Mouse (Mus musculus) forebrain, embryonic 13.5 days (tissue): Measurements from ENCODE around the gene Mrpl55. TPM values are rescaled to one million over a fixed set of nuclear protein-coding genes. Genes with fewer than 3 reads are reported as not detected.
"Not testable (repeated sequence)": the region's sequence is repeated elsewhere in the genome, so short reads cannot be mapped to it uniquely, and the experiment has no call there.

Source experiments
- ATAC-seq: fragments of 200-750 bp; cut with Nextera tagmentation; 2 replicates; pipeline ENCODE4 v1.8.0; 2017
- H3K27ac ChIP-seq: fragments of 300-500 bp; sonication (generic); 2 replicates; pipeline ENCODE4 v1.5.1; 2015; ENCODE audit warnings: inconsistent platforms, mild to moderate bottlenecking, moderate library complexity
- H3K27me3 ChIP-seq: fragments of 300-500 bp; sonication (generic); 2 replicates; pipeline ENCODE4 v1.6.1; 2015; ENCODE audit warnings: mild to moderate bottlenecking, inconsistent platforms
- H3K36me3 ChIP-seq: fragments of 300-500 bp; sonication (generic); 2 replicates; pipeline ENCODE4 v1.6.1; 2015; ENCODE audit warnings: mild to moderate bottlenecking, inconsistent platforms; ENCODE audit not compliant: poor library complexity, severe bottlenecking
- H3K4me1 ChIP-seq: fragments of 300-500 bp; sonication (generic); 2 replicates; pipeline ENCODE4 v1.6.1; 2015; ENCODE audit warnings: inconsistent platforms
- H3K4me2 ChIP-seq: fragments of 300-500 bp; sonication (generic); 2 replicates; pipeline ENCODE4 v1.6.1; 2015; ENCODE audit warnings: inconsistent platforms, mild to moderate bottlenecking, moderate library complexity
- H3K4me3 ChIP-seq: fragments of 300-500 bp; sonication (generic); 2 replicates; pipeline ENCODE4 v1.5.1; 2015; ENCODE audit warnings: mild to moderate bottlenecking, inconsistent platforms
- H3K9ac ChIP-seq: fragments of 300-500 bp; sonication (generic); 2 replicates; pipeline ENCODE4 v1.6.1; 2015; ENCODE audit warnings: mild to moderate bottlenecking, inconsistent platforms
- H3K9me3 ChIP-seq: fragments of 300-500 bp; sonication (generic); replicated peaks from 2 replicates; pipeline ENCODE4 v1.6.1; 2016; ENCODE audit warnings: inconsistent platforms
- WGBS: fragments of 180-500 bp; shearing (Covaris S2); methylation state at CpG from one replicate; pipeline ENCODE4 v1.1.7; 2015; 5-methylcytosine and 5-hydroxymethylcytosine counted together
- polyA plus RNA-seq: library from polyadenylated mRNA; unstranded; fragments of >200 nt; fragmentation: Nextera tagmentation; extraction: Ambion mirVana; gene quantifications from 2 replicates; pipeline ENCODE4 v1.2.1, GENCODE M21; 2015

The Mrpl55 gene
- polyA plus RNA-seq, 1 experiment from 2014 or later = 103 TPM

DNA sequence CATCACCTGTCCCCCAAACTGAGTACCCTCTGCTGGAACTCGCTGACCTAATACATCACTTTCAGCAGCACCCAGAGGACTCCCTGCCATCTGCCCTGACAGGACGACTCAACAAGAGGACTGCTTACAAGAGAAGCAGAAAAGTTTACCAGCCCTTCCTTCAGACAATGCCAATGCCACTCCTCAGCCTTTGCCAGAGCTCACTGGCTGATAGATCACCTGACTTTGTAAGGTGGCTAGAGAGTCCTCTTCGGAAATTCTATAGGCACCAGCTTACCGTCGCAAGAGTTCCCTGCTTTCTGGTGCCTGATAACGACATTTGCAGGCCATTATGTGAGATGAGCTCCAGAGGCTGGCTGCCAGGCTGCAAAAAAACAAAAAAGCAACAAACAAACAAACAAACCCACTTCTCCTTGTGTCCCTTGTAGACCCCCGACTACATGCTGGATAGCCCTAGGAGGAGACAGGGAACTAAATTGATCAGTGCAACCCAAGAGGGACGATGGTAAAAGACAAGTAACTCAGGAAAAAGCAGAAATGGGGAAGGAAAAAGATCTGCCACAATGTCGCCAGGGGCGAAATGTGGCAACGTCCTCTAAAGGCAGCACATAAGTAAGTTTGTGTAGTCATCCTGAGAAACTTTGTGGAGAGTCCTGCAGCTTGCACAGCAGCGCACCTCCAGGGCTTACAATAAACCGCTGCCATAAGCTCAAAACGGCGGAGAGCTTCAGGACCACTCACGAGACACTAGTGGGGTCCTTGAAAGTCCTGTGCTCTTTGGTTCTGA is 877 bp upstream of the Mrpl55 start:
- WGBS = 38% methylated on average over 16 of the region's 16 CpGs

DNA sequence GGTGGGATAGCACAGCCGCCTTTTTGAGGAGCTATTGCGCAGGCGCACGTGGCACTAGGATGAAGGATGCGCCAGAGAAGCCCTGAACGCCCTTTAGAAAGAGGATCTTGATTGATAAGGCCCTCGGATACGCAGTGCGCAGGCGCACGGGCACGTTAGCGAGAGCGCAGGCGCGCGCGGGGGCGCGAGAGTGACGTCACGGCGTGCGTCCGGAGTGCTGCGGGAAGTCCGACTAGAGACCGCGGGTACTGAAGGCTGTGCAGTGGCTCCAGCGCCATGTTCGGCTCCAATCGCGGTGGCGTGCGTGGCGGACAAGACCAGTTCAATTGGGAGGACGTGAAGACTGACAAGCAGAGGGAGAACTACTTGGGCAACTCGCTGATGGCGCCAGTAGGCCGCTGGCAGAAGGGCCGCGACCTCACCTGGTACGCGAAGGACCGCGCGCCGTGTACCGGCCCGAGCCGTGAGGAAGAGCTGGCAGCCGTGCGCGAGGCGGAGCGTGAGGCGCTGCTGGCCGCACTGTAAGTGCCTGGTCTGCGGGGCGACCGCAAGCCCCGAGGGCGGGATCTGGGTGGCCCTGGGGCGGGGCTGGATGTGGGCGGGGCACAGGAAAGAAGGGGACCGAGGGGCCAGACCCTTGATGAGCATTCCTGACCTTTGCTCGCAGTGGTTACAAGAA is 6.0 kb downstream of the Mrpl55 start, which contains the start of gene 2310033P09Rik:
Gene 2310033P09Rik (plus strand): TSS at position 169 of the 679 bp plus-strand sequence.
- peak within 1 kb of the TSS; percentile 86 for H3K27ac ChIP-seq
- H3K36me3 ChIP-seq = peaks cover 65% of the 10 kb centered on the region
- no peaks in the 10 kb centered on the region for H3K27me3 ChIP-seq
- H3K4me3 ChIP-seq = peak within 1 kb of the TSS; percentile 60
- peaks cover 23% of the 10 kb centered on the region for H3K4me1 ChIP-seq
- H3K9me3 ChIP-seq = no peaks in the 10 kb centered on the region
- ATAC-seq = peak; percentile 89
- under 1% methylated on average over 66 of the region's 67 CpGs for WGBS
- H3K9ac ChIP-seq = peak within 1 kb of the TSS; percentile 89
- peak within 1 kb of the TSS; percentile 82 for H3K4me2 ChIP-seq

More for the DNA sequence above, 877 bp upstream of the Mrpl55 start:
- H3K36me3 ChIP-seq = peaks cover 22% of the 10 kb centered on the region
- H3K4me1 ChIP-seq = peaks cover 19% of the 10 kb centered on the region
- ATAC-seq = peak; percentile 17; the same call in 1 of the 2 replicates
- H3K9me3 ChIP-seq = no peaks in the 10 kb centered on the region
- H3K4me2 ChIP-seq = peak overlapping the region; percentile 93
- peak overlapping the region; percentile 81 for H3K9ac ChIP-seq
- H3K27me3 ChIP-seq = no peaks in the 10 kb centered on the region
- H3K27ac ChIP-seq = no peak overlapping the region
- peak overlapping the region; percentile 74 for H3K4me3 ChIP-seq

DNA sequence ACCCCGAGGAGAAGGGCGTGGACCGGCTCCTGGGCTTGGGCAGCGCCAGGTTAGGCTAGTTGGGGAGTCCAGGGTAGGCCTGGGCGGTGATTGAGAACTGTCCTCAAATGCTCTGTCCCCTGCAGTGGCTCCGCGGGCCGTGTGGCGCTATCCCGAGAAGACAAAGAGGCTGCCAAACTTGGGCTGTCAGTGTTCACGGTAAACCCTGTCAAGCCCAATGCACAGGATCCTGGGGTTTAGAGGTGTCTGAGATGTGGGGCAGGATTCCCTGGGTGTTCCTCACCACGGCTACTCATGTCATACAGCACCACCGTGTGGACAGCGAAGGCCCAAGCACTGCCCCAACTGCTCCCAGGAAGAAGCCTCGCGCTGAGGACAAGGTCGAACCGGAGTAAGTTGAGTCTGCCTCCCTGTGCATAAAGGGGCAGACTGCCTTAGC is 6.7 kb downstream of the Mrpl55 start:
- WGBS = 13% methylated on average over 18 of the region's 18 CpGs
- Histone ChIP-seq H3K36me3 (peaks cover 68% of the 10 kb centered on the region), H3K27me3 (no peaks in the 10 kb centered on the region), H3K9me3 (no peaks in the 10 kb centered on the region), H3K4me3 (peak overlapping the region; percentile 60), H3K9ac (peak overlapping the region; percentile 89), H3K4me1 (peaks cover 23% of the 10 kb centered on the region), H3K27ac (peak overlapping the region; percentile 86; the same call in 1 of the 2 replicates), H3K4me2 (peak overlapping the region; percentile 82)
- peak; percentile 25 for ATAC-seq

DNA sequence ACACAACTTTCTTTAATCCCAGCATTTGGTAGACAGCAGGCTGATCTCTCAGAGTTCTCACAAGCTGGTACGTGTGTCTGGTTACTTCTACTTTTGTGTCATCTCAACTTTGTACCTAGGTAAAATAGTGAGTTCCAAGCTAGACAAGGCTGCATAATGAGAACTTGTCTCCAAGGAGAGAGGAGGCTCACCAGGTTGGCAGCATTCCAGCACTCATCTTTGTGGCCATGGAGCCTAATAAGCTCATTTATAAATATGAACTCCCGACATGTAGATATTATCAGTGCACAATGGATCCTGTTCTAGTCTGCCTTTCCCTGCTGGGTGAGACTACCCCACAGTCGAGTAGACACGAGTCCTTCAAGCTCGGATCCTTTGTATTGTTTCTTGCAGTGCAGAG is 7.3 kb downstream of the Mrpl55 start:
- 60% methylated on average over 5 of the region's 5 CpGs for WGBS
- peaks cover 68% of the 10 kb centered on the region for H3K36me3 ChIP-seq
- no peak overlapping the region for H3K27ac ChIP-seq
- H3K4me1 ChIP-seq = peaks cover 23% of the 10 kb centered on the region
- H3K27me3 ChIP-seq = no peaks in the 10 kb centered on the region
- no peak for ATAC-seq
- no peaks in the 10 kb centered on the region for H3K9me3 ChIP-seq
- H3K4me3 ChIP-seq = peak overlapping the region; percentile 60
- H3K4me2 ChIP-seq = peak overlapping the region; percentile 82
- no peak overlapping the region for H3K9ac ChIP-seq

DNA sequence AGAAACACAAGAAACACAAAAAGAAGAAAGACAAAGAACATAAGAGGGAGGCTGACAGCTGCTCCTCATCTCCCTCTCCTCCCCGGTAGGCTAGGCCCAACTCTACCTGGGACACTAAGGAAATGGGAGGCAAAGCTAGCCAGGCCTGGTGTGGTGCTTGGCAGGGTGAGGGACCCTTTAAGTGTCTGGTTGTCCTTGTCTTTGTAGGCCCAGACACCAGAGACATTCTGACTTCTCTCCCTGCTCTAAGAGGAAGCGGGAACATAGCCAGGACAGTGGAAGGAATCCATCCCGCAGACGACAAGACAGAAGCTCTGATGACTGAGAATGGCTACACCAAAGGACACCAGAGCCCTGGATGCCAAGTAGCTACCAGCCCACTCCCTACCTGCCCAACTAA is 7.7 kb downstream of the Mrpl55 start:
- 87% methylated on average over 4 of the region's 4 CpGs for WGBS
- Histone ChIP-seq H3K27me3 (no peaks in the 10 kb centered on the region), H3K36me3 (peaks cover 67% of the 10 kb centered on the region), H3K4me2 (no peak overlapping the region), H3K4me1 (peaks cover 23% of the 10 kb centered on the region), H3K9ac (no peak overlapping the region), H3K27ac (no peak overlapping the region), H3K4me3 (no peak overlapping the region), H3K9me3 (no peaks in the 10 kb centered on the region)
- ATAC-seq = no peak

DNA sequence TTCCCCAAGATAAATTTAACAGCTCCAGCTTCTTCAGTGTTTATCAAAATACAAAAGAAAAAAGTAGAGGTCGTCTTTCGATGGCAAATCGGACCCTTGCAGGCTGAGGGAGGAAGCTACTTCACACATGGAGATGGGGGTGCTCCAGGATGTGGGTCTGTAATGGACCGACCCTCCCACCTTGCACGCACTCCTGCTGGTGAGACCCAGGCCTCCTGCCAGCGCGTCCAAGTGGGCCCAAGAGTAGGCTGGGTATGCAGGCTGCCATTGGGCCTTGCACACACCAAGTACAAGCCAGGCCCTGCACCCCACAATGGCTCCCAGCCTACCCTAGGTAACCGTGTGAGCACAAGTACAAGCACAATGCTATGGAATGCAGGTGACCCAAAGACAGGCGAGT is 9.3 kb downstream of the Mrpl55 start:
- H3K4me3 ChIP-seq, H3K4me2 ChIP-seq, ATAC-seq, H3K9ac ChIP-seq, H3K27me3 ChIP-seq, H3K9me3 ChIP-seq, H3K27ac ChIP-seq: not testable (repeated sequence)
- H3K4me1 ChIP-seq = peaks cover 23% of the 10 kb centered on the region
- peaks cover 52% of the 10 kb centered on the region for H3K36me3 ChIP-seq
- 88% methylated on average over 9 of the region's 9 CpGs for WGBS

DNA sequence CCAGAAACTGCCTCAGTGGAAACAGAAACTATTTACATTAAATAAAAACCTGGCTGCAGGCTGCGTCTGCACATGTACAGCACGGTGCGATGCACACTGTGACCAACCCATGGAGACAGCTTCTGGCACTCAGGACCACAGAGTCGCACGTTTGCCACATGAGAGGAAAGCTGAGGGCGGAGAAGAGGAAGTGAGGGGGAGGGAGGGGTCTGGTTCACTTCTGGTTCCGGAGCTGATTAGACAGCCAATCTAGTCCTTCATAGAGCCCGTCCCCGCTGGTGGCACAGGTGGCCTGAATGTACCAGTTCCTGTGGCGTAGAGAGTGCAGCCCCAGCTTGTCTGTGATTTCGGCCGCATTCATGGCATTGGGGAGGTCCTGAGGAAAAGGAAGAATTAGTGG is 10.0 kb downstream of the Mrpl55 start:
- 89% methylated on average over 12 of the region's 12 CpGs for WGBS
- not testable (repeated sequence) for H3K4me3 ChIP-seq, H3K9me3 ChIP-seq, ATAC-seq, H3K4me2 ChIP-seq, H3K9ac ChIP-seq, H3K27me3 ChIP-seq, H3K27ac ChIP-seq
- H3K36me3 ChIP-seq = peaks cover 50% of the 10 kb centered on the region
- peaks cover 23% of the 10 kb centered on the region for H3K4me1 ChIP-seq

DNA sequence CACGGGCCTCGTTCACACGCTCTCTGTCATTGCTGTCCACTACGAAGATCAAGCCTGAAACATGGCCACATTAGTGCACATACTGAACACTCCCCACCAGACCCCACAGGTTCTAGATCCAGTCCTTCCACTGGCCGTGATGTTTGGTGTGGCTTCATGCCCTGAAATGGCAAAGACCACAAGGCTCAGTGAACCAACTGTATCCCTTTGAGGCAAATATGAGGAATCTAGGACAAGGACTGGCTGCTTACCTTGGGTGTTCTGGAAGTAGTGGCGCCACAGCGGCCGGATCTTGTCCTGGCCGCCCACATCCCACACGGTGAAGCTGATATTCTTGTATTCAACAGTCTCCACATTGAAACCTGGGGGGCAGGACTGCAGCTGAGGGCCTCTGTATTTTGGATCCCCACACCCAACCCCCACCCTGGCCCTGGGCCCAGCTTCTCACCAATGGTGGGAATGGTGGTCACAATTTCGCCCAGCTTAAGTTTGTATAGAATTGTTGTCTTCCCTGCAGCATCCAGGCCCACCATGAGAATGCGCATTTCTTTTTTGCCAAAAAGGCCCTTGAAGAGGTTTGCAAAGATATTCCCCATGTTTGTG is 10.7 kb downstream of the Mrpl55 start:
- WGBS = 92% methylated on average over 12 of the region's 12 CpGs
- H3K9ac ChIP-seq = no peak overlapping the region
- no peak overlapping the region for H3K27ac ChIP-seq

DNA sequence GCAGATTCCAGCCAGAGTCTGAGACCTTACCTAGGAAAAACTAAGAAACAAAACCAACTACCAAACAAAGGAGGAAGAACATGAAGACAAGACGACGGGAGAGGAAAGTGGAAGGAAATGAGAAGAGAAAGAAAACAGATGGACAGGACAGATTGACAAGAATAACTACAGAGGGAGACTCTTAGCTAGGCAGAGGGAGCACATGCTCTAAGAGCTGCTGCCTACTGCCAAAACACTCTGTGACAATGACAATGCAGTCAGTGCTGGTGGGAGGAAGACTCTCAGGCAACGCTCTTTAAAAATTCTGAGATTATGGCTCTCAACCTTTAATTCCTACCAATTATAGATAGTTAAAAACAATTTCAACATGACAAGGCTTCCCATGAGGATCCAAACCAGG is 14.7 kb downstream of the Mrpl55 start:
- Histone ChIP-seq H3K27me3 (no peaks in the 10 kb centered on the region), H3K9ac (no peak overlapping the region), H3K9me3 (no peaks in the 10 kb centered on the region), H3K4me3 (no peak overlapping the region), H3K4me1 (no peaks in the 10 kb centered on the region), H3K36me3 (peaks cover 44% of the 10 kb centered on the region), H3K27ac (0 out of 2 replicates have a peak overlapping the region, but pooled peaks have one; percentile 25), H3K4me2 (no peak overlapping the region)
- WGBS = 85% methylated on average over 3 of the region's 3 CpGs
- ATAC-seq = no peak

More for the DNA sequence above, 10.7 kb downstream of the Mrpl55 start:
- H3K36me3 ChIP-seq = peaks cover 50% of the 10 kb centered on the region
- no peak for ATAC-seq
- H3K4me2 ChIP-seq = no peak overlapping the region
- no peaks in the 10 kb centered on the region for H3K27me3 ChIP-seq
- H3K4me1 ChIP-seq = peaks cover 19% of the 10 kb centered on the region
- no peaks in the 10 kb centered on the region for H3K9me3 ChIP-seq
- no peak overlapping the region for H3K4me3 ChIP-seq

DNA sequence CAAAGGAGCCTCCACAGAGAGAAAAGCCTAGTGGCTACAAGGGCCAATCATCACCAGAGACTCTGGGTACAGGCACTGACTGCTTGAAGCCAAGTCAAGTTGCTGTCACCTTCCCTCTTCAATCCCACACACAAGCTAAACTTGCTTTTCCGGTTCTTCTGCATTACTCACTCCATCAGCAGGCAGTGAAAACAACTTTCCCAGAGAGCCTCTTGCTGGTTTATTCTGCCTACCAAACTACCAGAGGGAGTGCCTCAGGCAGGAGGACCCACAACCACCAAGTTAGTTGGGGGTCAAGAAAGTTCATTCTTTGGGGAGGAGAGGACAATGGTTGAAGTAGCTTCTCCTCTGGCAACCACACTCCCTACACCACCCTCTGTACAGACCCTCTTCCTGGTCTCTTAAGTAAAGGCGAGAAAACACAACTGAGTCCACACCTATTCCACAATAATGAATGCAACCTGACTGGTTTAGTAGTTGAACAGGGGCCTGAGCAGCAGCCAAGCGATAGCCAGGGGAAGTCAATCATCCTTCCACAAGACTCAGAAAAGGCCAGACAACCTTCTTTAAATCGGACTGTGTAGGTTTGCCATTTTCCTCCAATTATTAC is 16.2 kb downstream of the Mrpl55 start:
- Histone ChIP-seq H3K27me3 (no peaks in the 10 kb centered on the region), H3K4me3 (no peak overlapping the region), H3K27ac (no peak overlapping the region), H3K4me1 (peaks cover 4% of the 10 kb centered on the region), H3K4me2 (no peak overlapping the region), H3K9me3 (no peaks in the 10 kb centered on the region), H3K9ac (no peak overlapping the region), H3K36me3 (peaks cover 30% of the 10 kb centered on the region)
- no peak for ATAC-seq
- 97% methylated on average over 4 of the region's 4 CpGs for WGBS

DNA sequence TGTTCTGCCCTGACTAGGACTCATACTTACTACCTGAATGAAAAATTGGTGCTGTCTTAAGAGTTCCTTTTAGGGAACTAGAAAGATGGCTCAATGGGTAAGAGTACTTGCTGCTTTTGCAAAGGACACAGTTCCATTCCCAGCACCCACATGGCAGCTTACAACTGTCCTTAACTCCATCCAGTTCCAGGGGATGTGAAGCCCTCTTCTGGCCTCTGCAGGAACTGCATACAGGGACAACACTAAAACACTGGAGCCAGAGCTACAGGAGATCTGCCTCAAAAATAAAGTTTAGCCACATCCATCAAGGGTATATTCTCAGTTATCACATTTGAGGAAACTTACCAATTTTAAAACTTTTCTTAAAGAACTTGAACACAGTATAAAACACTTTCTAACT is 16.8 kb downstream of the Mrpl55 start:
- peaks cover 27% of the 10 kb centered on the region for H3K36me3 ChIP-seq
- peaks cover 10% of the 10 kb centered on the region for H3K4me1 ChIP-seq
- no peak overlapping the region for H3K4me3 ChIP-seq
- no peaks in the 10 kb centered on the region for H3K27me3 ChIP-seq
- no peak overlapping the region for H3K9ac ChIP-seq
- no peaks in the 10 kb centered on the region for H3K9me3 ChIP-seq
- no peak for ATAC-seq
- H3K27ac ChIP-seq = no peak overlapping the region
- H3K4me2 ChIP-seq = no peak overlapping the region

DNA sequence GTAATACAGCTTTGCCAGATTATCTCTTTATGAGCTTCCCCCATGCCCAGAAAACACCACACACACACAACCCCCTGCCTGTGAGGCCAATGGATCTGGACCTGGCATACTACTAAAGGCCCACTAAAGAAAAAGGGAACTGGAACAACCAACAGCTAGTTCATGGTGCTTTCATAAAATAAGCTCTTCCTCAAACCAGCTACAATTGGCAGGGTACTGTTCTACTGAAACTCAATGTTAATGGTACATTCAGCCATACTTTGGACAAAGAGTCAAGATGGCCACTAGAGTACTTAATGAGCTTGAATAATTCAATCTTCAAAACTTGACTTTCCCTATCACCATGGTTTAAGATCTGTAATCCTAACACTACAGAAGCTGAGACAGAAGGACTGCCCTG is 19.3 kb downstream of the Mrpl55 start:
- Histone ChIP-seq H3K9ac (no peak overlapping the region), H3K36me3 (peaks cover 21% of the 10 kb centered on the region), H3K9me3 (no peaks in the 10 kb centered on the region), H3K27ac (no peak overlapping the region), H3K4me1 (peaks cover 34% of the 10 kb centered on the region), H3K4me3 (no peak overlapping the region), H3K27me3 (no peaks in the 10 kb centered on the region), H3K4me2 (no peak overlapping the region)
- no peak for ATAC-seq
